In genomic region chr4:150944707-150945106, GRCm38 (mm10) we compare ENCODE assay signal across 23 mouse cellular contexts. TPM values are rescaled to one million over a fixed set of nuclear protein-coding genes. Genes with fewer than 3 reads are reported as not detected.
"Had no signal": no experiment of that assay in that cellular context is flagged by ENCODE, and none has a peak within 500 bp of the region (broad histone marks: within the 10 kb centered on the region; RNA-seq: fewer than 3 reads in every experiment).

No protein-coding gene starts in this region.

- DNase-seq: gastrocnemius, postnatal 14 days; gastrocnemius, postnatal 36 days; heart, adult 11 months; heart, adult 2 months; heart, postnatal 14 days; heart, postnatal 36 days; kidney, adult 11 months; kidney, adult 2 months; kidney, adult 9 months; kidney, postnatal 14 days; kidney, postnatal 36 days; layer of hippocampus, adult 9-11 months; layer of hippocampus, postnatal 36 days; left cerebral cortex, postnatal 4 days had no signal

RNA-seq across cellular contexts. Expression of gene Tnfrsf9, which starts 30.3 kb away (rescaled TPM):
- total RNA-seq: hematopoietic stem cell, adult 5-6 weeks had no signal

RNA-seq across cellular contexts. Expression of gene Uts2, which starts 52.2 kb away (rescaled TPM):
- total RNA-seq: gastrocnemius, adult 18-20 months; gastrocnemius, adult 8-10 months; gastrocnemius, postnatal 14 days; gastrocnemius, postnatal 36 days; heart, adult 2 months; heart, postnatal 14 days; heart, postnatal 36 days; hematopoietic stem cell, adult 5-6 weeks; hindbrain, postnatal 0 days; layer of hippocampus, adult 18-20 months; layer of hippocampus, adult 8-10 months; layer of hippocampus, postnatal 14 days; layer of hippocampus, postnatal 36 days; left cerebral cortex, postnatal 25 days; left cerebral cortex, postnatal 4 days; liver, adult 2 months had no signal
